Mouse (Mus musculus): ENCODE results near the gene Adat3. TPM values are rescaled to one million over a fixed set of nuclear protein-coding genes. Genes with fewer than 3 reads are reported as not detected.
A peak's percentile ranks its signal among the peaks of the same experiment; 100 is the strongest.

Gene Adat3
- 5.2 and 6.4 TPM in 2 replicates for polyA plus RNA-seq (2015; fragmentation: Nextera tagmentation; extraction: Ambion mirVana)

- no peaks in the 10 kb centered on the region for H3K9me3 ChIP-seq (ENCODE audit: control insufficient read depth, low read length)
- peaks cover 15% of the 10 kb centered on the region for H3K36me3 ChIP-seq (ENCODE audit: control insufficient read depth, insufficient read depth, low read length)
- H3K27ac ChIP-seq (ENCODE audit: low read depth, low read length): peak within 1 kb of the TSS; percentile 94
- H3K27me3 ChIP-seq (replicated peaks; ENCODE audit: control insufficient read depth, insufficient read depth, low read length): no peaks in the 10 kb centered on the region
- H3K4me1 ChIP-seq (ENCODE audit: control insufficient read depth, insufficient read depth, low read depth, low read length): peaks cover 17% of the 10 kb centered on the region
- H3K4me3 ChIP-seq (ENCODE audit: low read length): peak within 1 kb of the TSS; percentile 73
- H3K4me2 ChIP-seq (ENCODE audit: low read length): peak within 1 kb of the TSS; percentile 96
- WGBS: under 1% methylated on average over 54 of the region's 54 CpGs
- peak; percentile 98 for ATAC-seq
- H3K9ac ChIP-seq (ENCODE audit: low read depth, low read length): peak within 1 kb of the TSS; percentile 81
Measured at GRCm38 (mm10) chr10:80602698-80603325, at the start of gene Adat3, which contains the start of gene Scamp4. Adat3 (plus strand) TSS chr10:80602880. Scamp4 (plus strand) TSS chr10:80602872.

- no peak overlapping the region for H3K4me3 ChIP-seq (ENCODE audit: low read length)
- no peak overlapping the region for H3K27ac ChIP-seq (ENCODE audit: low read depth, low read length)
- 90% methylated on average over 8 of the region's 8 CpGs for WGBS
- no peak overlapping the region for H3K4me2 ChIP-seq (ENCODE audit: low read length)
- no peaks in the 10 kb centered on the region for H3K9me3 ChIP-seq (ENCODE audit: control insufficient read depth, low read length)
- peaks cover 11% of the 10 kb centered on the region; the same call in 1 of the 2 replicates for H3K4me1 ChIP-seq (ENCODE audit: control insufficient read depth, insufficient read depth, low read depth, low read length)
- no peak for ATAC-seq
- H3K27me3 ChIP-seq (replicated peaks; ENCODE audit: control insufficient read depth, insufficient read depth, low read length): no peaks in the 10 kb centered on the region
- peaks cover 9% of the 10 kb centered on the region for H3K36me3 ChIP-seq (ENCODE audit: control insufficient read depth, insufficient read depth, low read length)
- no peak overlapping the region for H3K9ac ChIP-seq (ENCODE audit: low read depth, low read length)
Measured at GRCm38 (mm10) chr10:80553575-80553974, 49.1 kb upstream of the Adat3 start.

GRCm38 (mm10) chr10:80553997-80554396, 48.7 kb upstream of the Adat3 start:
- 89% methylated on average over 6 of the region's 6 CpGs for WGBS
- peaks cover 11% of the 10 kb centered on the region; the same call in 1 of the 2 replicates for H3K4me1 ChIP-seq (ENCODE audit: control insufficient read depth, insufficient read depth, low read depth, low read length)
- H3K27ac ChIP-seq (ENCODE audit: low read depth, low read length): no peak overlapping the region
- no peak for ATAC-seq
- no peak overlapping the region for H3K4me2 ChIP-seq (ENCODE audit: low read length)
- H3K36me3 ChIP-seq (ENCODE audit: control insufficient read depth, insufficient read depth, low read length): peaks cover 9% of the 10 kb centered on the region
- H3K9me3 ChIP-seq (ENCODE audit: control insufficient read depth, low read length): no peaks in the 10 kb centered on the region
- H3K4me3 ChIP-seq (ENCODE audit: low read length): no peak overlapping the region
- H3K9ac ChIP-seq (ENCODE audit: low read depth, low read length): no peak overlapping the region
- H3K27me3 ChIP-seq (replicated peaks; ENCODE audit: control insufficient read depth, insufficient read depth, low read length): no peaks in the 10 kb centered on the region

- Histone ChIP-seq H3K4me3 (ENCODE audit: low read length) (no peak overlapping the region), H3K9ac (ENCODE audit: low read depth, low read length) (no peak overlapping the region), H3K27me3 (replicated peaks; ENCODE audit: control insufficient read depth, insufficient read depth, low read length) (no peaks in the 10 kb centered on the region), H3K4me2 (ENCODE audit: low read length) (no peak overlapping the region), H3K36me3 (ENCODE audit: control insufficient read depth, insufficient read depth, low read length) (no peaks in the 10 kb centered on the region), H3K9me3 (ENCODE audit: control insufficient read depth, low read length) (no peaks in the 10 kb centered on the region), H3K27ac (ENCODE audit: low read depth, low read length) (no peak overlapping the region), H3K4me1 (ENCODE audit: control insufficient read depth, insufficient read depth, low read depth, low read length) (peaks cover 30% of the 10 kb centered on the region)
- 36% methylated on average over 5 of the region's 5 CpGs for WGBS
- ATAC-seq: no peak
Measured at GRCm38 (mm10) chr10:80557346-80557965, 45.2 kb upstream of the Adat3 start.

DNA sequence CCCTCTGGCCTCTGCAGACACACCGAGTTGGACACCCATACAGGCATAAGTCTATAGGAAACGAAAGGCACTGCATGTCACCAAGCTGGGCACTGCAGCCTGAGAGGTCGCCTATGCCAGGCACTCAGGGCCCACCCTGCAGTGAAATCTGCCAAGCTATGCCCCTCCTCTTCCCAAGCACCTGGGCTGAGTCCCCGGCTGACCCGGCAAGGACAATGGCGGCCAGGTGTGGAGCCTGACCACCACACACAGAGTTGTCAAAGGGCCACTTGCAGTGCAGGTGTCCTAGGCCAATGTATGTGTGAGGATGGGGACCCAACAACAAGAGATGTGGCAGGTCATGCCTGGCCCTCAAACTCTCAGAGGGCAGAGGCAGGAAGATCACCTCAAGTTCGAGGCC, 43.2 kb upstream of the Adat3 start:
- Histone ChIP-seq H3K9me3 (ENCODE audit: control insufficient read depth, low read length) (no peaks in the 10 kb centered on the region), H3K4me3 (ENCODE audit: low read length) (no peak overlapping the region), H3K27me3 (replicated peaks; ENCODE audit: control insufficient read depth, insufficient read depth, low read length) (no peaks in the 10 kb centered on the region), H3K4me2 (ENCODE audit: low read length) (no peak overlapping the region), H3K36me3 (ENCODE audit: control insufficient read depth, insufficient read depth, low read length) (no peaks in the 10 kb centered on the region), H3K4me1 (ENCODE audit: control insufficient read depth, insufficient read depth, low read depth, low read length) (peaks cover 31% of the 10 kb centered on the region), H3K9ac (ENCODE audit: low read depth, low read length) (0 out of 2 replicates have a peak overlapping the region, but pooled peaks have one; percentile 13), H3K27ac (ENCODE audit: low read depth, low read length) (no peak overlapping the region)
- 93% methylated on average over 7 of the region's 7 CpGs for WGBS
- ATAC-seq: no peak

DNA sequence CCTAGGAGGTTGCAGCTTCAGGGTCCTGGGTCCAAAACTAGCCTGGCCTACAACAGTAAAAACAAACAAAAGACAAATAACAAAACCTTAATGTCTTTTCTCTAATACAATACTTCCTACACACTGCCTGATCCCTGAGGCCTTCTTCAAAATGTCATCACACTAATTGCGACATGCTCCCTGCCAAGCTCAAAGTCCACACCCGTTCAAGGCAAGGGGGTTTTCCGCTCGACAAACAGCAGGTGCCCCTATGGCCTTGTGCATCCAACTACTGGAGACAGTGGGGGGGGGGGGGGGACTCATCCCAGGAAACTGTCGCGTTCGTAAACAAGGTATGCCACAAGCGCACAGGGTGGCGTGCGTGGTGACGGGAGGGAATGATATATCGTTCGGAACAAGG, 42.1 kb upstream of the Adat3 start:
- Histone ChIP-seq H3K9ac (ENCODE audit: low read depth, low read length) (peak overlapping the region; percentile 95), H3K9me3 (ENCODE audit: control insufficient read depth, low read length) (no peaks in the 10 kb centered on the region), H3K4me1 (ENCODE audit: control insufficient read depth, insufficient read depth, low read depth, low read length) (peaks cover 31% of the 10 kb centered on the region), H3K4me2 (ENCODE audit: low read length) (peak overlapping the region; percentile 83), H3K36me3 (ENCODE audit: control insufficient read depth, insufficient read depth, low read length) (no peaks in the 10 kb centered on the region), H3K27ac (ENCODE audit: low read depth, low read length) (peak overlapping the region; percentile 96; the same call in 1 of the 2 replicates), H3K4me3 (ENCODE audit: low read length) (peak overlapping the region; percentile 72), H3K27me3 (replicated peaks; ENCODE audit: control insufficient read depth, insufficient read depth, low read length) (no peaks in the 10 kb centered on the region)
- no peak for ATAC-seq
- WGBS: 2% methylated on average over 13 of the region's 13 CpGs

DNA sequence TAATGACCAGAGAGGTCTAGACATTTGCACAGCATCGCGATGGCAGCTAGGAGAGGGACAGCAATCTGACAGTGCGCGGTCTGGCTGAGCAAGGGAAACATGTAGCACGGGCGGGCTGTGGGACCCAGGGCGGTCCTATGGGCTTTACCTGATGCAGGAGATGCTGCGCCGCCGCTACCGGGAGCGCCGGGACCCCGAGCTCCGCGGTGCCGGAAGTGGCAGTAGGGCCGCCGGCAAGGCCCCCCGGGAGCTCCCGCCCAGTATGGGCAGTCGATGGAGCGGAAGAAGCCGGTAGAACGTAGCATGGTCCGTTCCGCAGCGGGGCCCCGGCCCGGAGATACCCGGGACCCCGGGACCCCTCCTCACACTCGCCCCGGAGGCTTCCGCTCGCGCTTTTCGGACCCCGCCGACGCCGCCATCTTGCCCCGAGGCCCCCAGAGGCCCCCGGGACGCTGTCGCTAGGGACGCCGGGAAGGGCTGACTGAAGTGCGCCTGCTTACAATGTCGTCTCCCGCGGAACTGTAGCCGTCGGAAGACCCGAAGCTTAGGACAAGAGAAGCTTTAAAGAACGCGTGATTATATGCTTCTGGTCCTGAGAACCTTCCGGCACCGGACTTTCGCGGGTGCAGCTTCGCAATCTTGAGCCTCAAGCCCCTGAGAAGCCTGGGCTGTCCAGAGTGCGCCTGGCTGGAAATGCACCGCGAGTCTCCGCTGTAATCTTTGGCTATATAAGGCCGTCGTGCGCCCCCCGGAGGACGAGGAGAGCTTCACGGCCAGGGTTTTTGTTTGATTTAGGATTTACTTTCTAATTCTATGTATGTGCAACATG, 41.4 kb upstream of the Adat3 start, which contains the start of gene Rexo1:
TSS of gene Rexo1 (minus strand) at position 445 of the 829 bp plus-strand sequence.
- H3K9me3 ChIP-seq (ENCODE audit: control insufficient read depth, low read length): no peaks in the 10 kb centered on the region
- peak within 1 kb of the TSS; percentile 95 for H3K9ac ChIP-seq (ENCODE audit: low read depth, low read length)
- WGBS: under 1% methylated on average over 65 of the region's 72 CpGs
- no peaks in the 10 kb centered on the region for H3K27me3 ChIP-seq (replicated peaks; ENCODE audit: control insufficient read depth, insufficient read depth, low read length)
- ATAC-seq: peak; percentile 89
- H3K27ac ChIP-seq (ENCODE audit: low read depth, low read length): peak within 1 kb of the TSS; percentile 96
- no peaks in the 10 kb centered on the region for H3K36me3 ChIP-seq (ENCODE audit: control insufficient read depth, insufficient read depth, low read length)
- H3K4me2 ChIP-seq (ENCODE audit: low read length): peak within 1 kb of the TSS; percentile 83
- peaks cover 31% of the 10 kb centered on the region for H3K4me1 ChIP-seq (ENCODE audit: control insufficient read depth, insufficient read depth, low read depth, low read length)
- H3K4me3 ChIP-seq (ENCODE audit: low read length): peak within 1 kb of the TSS; percentile 72

- Histone ChIP-seq H3K9me3 (ENCODE audit: control insufficient read depth, low read length) (no peaks in the 10 kb centered on the region), H3K9ac (ENCODE audit: low read depth, low read length) (peak overlapping the region; percentile 41; the same call in 1 of the 2 replicates), H3K4me1 (ENCODE audit: control insufficient read depth, insufficient read depth, low read depth, low read length) (peaks cover 31% of the 10 kb centered on the region), H3K27ac (ENCODE audit: low read depth, low read length) (peak overlapping the region; percentile 56), H3K36me3 (ENCODE audit: control insufficient read depth, insufficient read depth, low read length) (peaks cover 6% of the 10 kb centered on the region; the same call in 1 of the 2 replicates), H3K4me3 (ENCODE audit: low read length) (no peak overlapping the region), H3K4me2 (ENCODE audit: low read length) (peak overlapping the region; percentile 41), H3K27me3 (replicated peaks; ENCODE audit: control insufficient read depth, insufficient read depth, low read length) (no peaks in the 10 kb centered on the region)
- peak; percentile 44 for ATAC-seq
- 6% methylated on average over 17 of the region's 17 CpGs for WGBS
Measured at GRCm38 (mm10) chr10:80566375-80567092, 36.1 kb upstream of the Adat3 start.
